Mouse (Mus musculus) limb, embryonic 14.5 days (tissue): Measurements from ENCODE around the gene Esrrg. TPM values are rescaled to one million over a fixed set of nuclear protein-coding genes. Genes with fewer than 3 reads are reported as not detected.

Source experiments
- ATAC-seq: fragments of 200-750 bp; cut with Nextera tagmentation; 2 replicates; pipeline ENCODE4 v1.8.0; 2017; ENCODE audit warnings: low read depth, moderate number of reproducible peaks, moderate TSS enrichment; ENCODE audit not compliant: low FRiP score
- DNase-seq: peaks from one replicate; pipeline ENCODE4 v3.0.0-alpha.2; 2015; ENCODE audit warnings: low spot score
- H3K27ac ChIP-seq: fragments of 300-500 bp; sonication (generic); replicated peaks from 2 replicates; pipeline ENCODE4 v1.5.1; 2014; ENCODE audit warnings: low read depth, mild to moderate bottlenecking, low read length, moderate library complexity, mixed read lengths
- H3K27me3 ChIP-seq: fragments of 300-500 bp; sonication (generic); 2 replicates; pipeline ENCODE4 v1.6.1; 2014; ENCODE audit warnings: low read length, mixed read lengths; ENCODE audit not compliant: control insufficient read depth, insufficient read depth
- H3K36me3 ChIP-seq: fragments of 300-500 bp; sonication (generic); 2 replicates; pipeline ENCODE4 v1.6.1; 2014; ENCODE audit warnings: mild to moderate bottlenecking, low read length, moderate library complexity, mixed read lengths; ENCODE audit not compliant: control insufficient read depth, insufficient read depth
- H3K4me1 ChIP-seq: fragments of 300-500 bp; sonication (generic); 2 replicates; pipeline ENCODE4 v1.6.1; 2014; ENCODE audit warnings: antibody characterized with exemption, low read length, mixed read lengths; ENCODE audit not compliant: control insufficient read depth, insufficient read depth
- H3K4me2 ChIP-seq: fragments of 300-500 bp; sonication (generic); replicated peaks from 2 replicates; pipeline ENCODE4 v1.6.1; 2014; ENCODE audit warnings: low read depth, mild to moderate bottlenecking, low read length, moderate library complexity; ENCODE audit not compliant: severe bottlenecking
- H3K4me3 ChIP-seq: fragments of 300-500 bp; sonication (generic); replicated peaks from 2 replicates; pipeline ENCODE4 v1.5.1; 2014; ENCODE audit warnings: low read length
- H3K9ac ChIP-seq: fragments of 300-500 bp; sonication (generic); 2 replicates; pipeline ENCODE4 v1.6.1; 2014; ENCODE audit warnings: mild to moderate bottlenecking, low read depth, low read length, moderate library complexity; ENCODE audit not compliant: severe bottlenecking
- H3K9me3 ChIP-seq: fragments of 300-500 bp; sonication (generic); 2 replicates; pipeline ENCODE4 v1.6.1; 2016; ENCODE audit warnings: low read length; ENCODE audit not compliant: control insufficient read depth
- POLR2A ChIP-seq: fragments of 200-500 bp; IDR thresholded peaks from 2 replicates; pipeline ENCODE4 v1.8.0; 2012; ENCODE audit warnings: inconsistent platforms, mild to moderate bottlenecking, moderate library complexity, borderline replicate concordance; ENCODE audit not compliant: insufficient read depth, insufficient read length; ENCODE audit errors: extremely low read depth
- WGBS: fragments of 180-500 bp; shearing (Covaris S2); extraction: QIAGEN DNeasy Blood & Tissue Kit; methylation state at CpG from one replicate; pipeline ENCODE4 v1.1.7; 2014; 5-methylcytosine and 5-hydroxymethylcytosine counted together
- polyA plus RNA-seq, 2 experiments: library from polyadenylated mRNA; depleted of rRNA in 1 of 2; stranded (reverse) in 1 of 2; unstranded in 1 of 2; fragments of >200 nt; fragmentation: Nextera tagmentation in 1 of 2; extraction: Ambion mirVana in 1 of 2; gene quantifications; 2 replicates each; pipeline versions ENCODE4 v1.2.1 to v1.2.3; 2012 to 2014

Esrrg gene
- polyA plus RNA-seq, 2 experiments = 1.1 to 1.5 TPM

DNA sequence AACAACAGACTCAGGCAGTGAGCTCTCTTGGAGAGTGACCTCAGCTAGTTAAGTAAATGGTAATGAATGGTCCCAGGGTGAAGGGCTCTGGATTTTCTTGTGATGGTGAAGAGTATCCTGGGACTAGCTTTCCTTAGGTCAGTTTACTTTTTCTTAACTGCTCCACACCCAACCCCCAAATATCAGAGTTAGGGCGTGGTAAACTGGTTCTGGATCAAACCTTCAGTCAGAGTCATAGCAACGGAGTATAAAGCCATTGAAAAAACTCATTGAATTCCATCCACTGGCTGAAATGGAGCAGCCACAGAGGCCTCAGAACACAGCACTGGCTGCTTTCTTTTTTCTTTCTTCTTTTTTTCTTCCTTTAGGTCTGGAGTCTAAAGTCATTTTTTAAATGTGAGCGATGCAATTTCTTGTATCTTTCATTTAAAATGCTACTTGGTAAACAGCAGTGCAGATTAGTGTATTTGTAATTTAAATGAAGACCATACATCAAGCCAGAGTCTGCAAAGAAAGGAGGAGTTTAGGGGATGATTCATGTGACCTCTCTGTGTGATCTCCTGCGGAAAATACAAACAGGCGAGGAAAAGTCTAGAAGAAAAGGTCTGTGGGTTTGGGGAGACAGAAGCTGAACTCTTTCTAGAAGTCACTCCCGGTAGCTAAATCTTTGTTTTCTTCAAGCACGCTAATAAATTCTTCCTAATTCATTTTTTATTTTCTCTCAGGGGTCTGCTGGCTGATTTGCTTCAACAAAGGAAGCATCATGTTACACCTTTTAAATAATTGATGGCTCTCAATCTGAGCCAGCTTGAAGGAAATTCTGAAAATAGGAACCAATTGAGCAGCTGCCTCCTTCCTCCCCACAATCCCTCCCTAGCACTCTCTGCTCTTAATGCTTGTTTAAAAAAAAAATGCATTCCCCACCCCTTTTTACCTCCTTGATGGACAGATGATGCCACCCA is 178.7 kb downstream of the Esrrg start:
- no peak overlapping the region for H3K27ac ChIP-seq

DNA sequence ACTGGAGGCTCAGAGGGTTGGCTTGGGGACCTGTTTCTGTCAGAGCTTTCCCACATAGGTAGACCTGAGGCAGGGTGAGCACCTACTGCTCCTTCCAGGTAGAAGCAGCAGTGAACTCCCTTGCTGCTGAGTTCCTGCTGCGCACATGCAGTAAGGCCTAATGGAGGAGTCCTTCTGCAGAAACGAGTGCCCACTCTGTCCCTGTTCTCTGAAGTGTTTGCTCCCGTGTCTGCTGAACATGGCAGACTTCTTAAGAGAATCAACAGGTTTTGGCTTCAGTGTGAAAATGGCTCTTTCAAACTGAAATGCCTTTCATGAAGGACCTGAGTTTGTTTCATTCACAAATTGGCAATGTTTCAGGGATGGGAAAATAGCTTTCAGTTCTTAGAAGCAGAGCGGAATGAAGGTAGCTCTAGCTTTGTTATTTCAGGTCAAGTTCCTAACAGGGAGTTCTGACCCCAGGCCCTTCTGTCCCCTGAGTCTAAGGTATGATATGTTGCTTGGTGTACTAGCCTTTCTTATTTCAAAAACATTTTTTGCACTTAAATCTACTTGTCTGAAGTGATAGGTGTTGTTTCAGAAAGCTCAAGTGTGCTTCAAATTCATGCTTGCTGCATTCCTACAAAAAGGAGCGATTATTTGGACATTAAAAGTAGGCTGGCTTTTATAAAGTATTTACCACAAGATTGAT is 185.8 kb downstream of the Esrrg start:
- no peaks in the 10 kb centered on the region for H3K27me3 ChIP-seq
- 83% methylated on average over 5 of the region's 5 CpGs for WGBS
- DNase-seq (no peak), ATAC-seq (no peak)
- no peak overlapping the region for H3K4me2 ChIP-seq
- H3K4me3 ChIP-seq = no peak overlapping the region
- H3K4me1 ChIP-seq = peaks cover 4% of the 10 kb centered on the region; the same call in 1 of the 2 replicates
- H3K9me3 ChIP-seq = no peaks in the 10 kb centered on the region
- H3K27ac ChIP-seq = no peak overlapping the region
- no peak overlapping the region for H3K9ac ChIP-seq
- H3K36me3 ChIP-seq = no peaks in the 10 kb centered on the region
- TF ChIP-seq POLR2A = no peak

More for the DNA sequence above, 178.7 kb downstream of the Esrrg start:
- no peak overlapping the region for H3K4me3 ChIP-seq
- no peak overlapping the region for H3K9ac ChIP-seq
- no peak overlapping the region for H3K4me2 ChIP-seq
- 38% methylated on average over 7 of the region's 7 CpGs for WGBS
- no peak for ATAC-seq
- no peak for DNase-seq
- no peaks in the 10 kb centered on the region; the same call in 1 of the 2 replicates for H3K27me3 ChIP-seq
- no peaks in the 10 kb centered on the region for H3K9me3 ChIP-seq
- H3K36me3 ChIP-seq = no peaks in the 10 kb centered on the region
- no peak for TF ChIP-seq POLR2A
- H3K4me1 ChIP-seq = 0 out of 2 replicates have a peak, but pooled peaks cover 4% of the 10 kb centered on the region

- no peaks in the 10 kb centered on the region for H3K9me3 ChIP-seq
- ATAC-seq (no peak), DNase-seq (no peak)
Measured at GRCm38 (mm10) chr1:187795551-187795950, 187.0 kb downstream of the Esrrg start.

GRCm38 (mm10) chr1:187799300-187799699 is 190.7 kb downstream of the Esrrg start:
- no peak for TF ChIP-seq POLR2A
- Histone ChIP-seq H3K9me3 (no peaks in the 10 kb centered on the region), H3K4me3 (no peak overlapping the region), H3K9ac (no peak overlapping the region), H3K4me1 (peaks cover 13% of the 10 kb centered on the region), H3K36me3 (no peaks in the 10 kb centered on the region), H3K27ac (no peak overlapping the region), H3K27me3 (no peaks in the 10 kb centered on the region), H3K4me2 (no peak overlapping the region)
- 70% methylated on average over 7 of the region's 7 CpGs for WGBS
- peak; percentile 48 for DNase-seq
- ATAC-seq = no peak

More at GRCm38 (mm10) chr1:187795551-187795950, 187.0 kb downstream of the Esrrg start:
- TF ChIP-seq POLR2A = no peak
- Histone ChIP-seq H3K36me3 (no peaks in the 10 kb centered on the region), H3K4me3 (no peak overlapping the region), H3K9ac (no peak overlapping the region), H3K27ac (no peak overlapping the region), H3K4me1 (peaks cover 4% of the 10 kb centered on the region; the same call in 1 of the 2 replicates), H3K27me3 (no peaks in the 10 kb centered on the region), H3K4me2 (no peak overlapping the region)
- 39% methylated on average over 3 of the region's 3 CpGs for WGBS

GRCm38 (mm10) chr1:187800761-187801160 is 192.2 kb downstream of the Esrrg start:
- H3K4me1 ChIP-seq = peaks cover 10% of the 10 kb centered on the region
- ATAC-seq = no peak
- no peak overlapping the region for H3K9ac ChIP-seq
- no peaks in the 10 kb centered on the region for H3K27me3 ChIP-seq
- H3K4me2 ChIP-seq = no peak overlapping the region
- H3K9me3 ChIP-seq = no peaks in the 10 kb centered on the region
- H3K36me3 ChIP-seq = no peaks in the 10 kb centered on the region
- no peak for DNase-seq
- no peak overlapping the region for H3K27ac ChIP-seq
- H3K4me3 ChIP-seq = no peak overlapping the region
- TF ChIP-seq POLR2A = no peak
- 79% methylated on average over 10 of the region's 10 CpGs for WGBS
